In the genomic region with DNA sequence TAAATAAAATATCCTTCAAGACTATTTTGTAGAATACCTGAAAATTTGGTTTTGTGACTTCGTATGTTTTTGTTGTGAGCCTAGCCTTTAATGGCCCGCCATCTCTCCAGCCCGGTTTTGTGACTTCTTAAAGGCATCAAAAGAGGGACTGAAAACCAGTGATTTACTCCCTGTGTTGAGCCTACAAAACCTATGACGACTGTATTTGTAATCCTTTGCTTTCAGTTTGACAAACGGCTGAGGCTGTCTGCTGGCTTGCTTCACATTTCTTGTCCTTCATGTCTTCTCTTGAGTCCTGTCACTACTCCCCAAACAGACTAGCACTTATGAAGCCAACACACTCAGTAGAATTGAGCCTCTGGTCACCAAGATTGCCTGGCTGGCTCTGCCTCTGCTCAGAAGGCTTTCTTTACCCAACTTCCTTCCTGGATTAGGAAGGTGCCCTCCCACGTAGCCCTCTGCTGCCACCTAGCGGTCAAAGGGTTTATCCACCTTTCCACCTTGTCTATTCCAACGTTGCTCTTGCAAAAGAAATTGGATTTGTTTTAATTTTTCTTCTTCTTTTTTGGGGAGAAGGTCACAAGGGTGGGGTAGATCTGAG, we compare ENCODE assay signal across 7 mouse cellular contexts. TPM values are rescaled to one million over a fixed set of nuclear protein-coding genes. Genes with fewer than 3 reads are reported as not detected.
DNase-seq lines count a peak whose midpoint lies in the region; ATAC-seq lines count a peak whose summit lies in the region.

No protein-coding gene starts in this region.

- H3K27me3 ChIP-seq in intestine, embryonic 16.5 days (replicated peaks; ENCODE audit: control insufficient read depth, insufficient read depth, low read length), result no peaks in the 10 kb centered on the region
- no peaks in the 10 kb centered on the region for H3K27me3 ChIP-seq in midbrain, embryonic 12.5 days

- peak overlapping the region; percentile 45; the same call in 1 of the 2 replicates for H3K9ac ChIP-seq in intestine, embryonic 16.5 days (ENCODE audit: low read depth, low read length)
- H3K9ac ChIP-seq in midbrain, embryonic 12.5 days (replicated peaks), result no peak overlapping the region

- DNase-seq in adrenal gland, postnatal 10 days, result peak; percentile 95
- DNase-seq in embryo, embryonic 11.5 days (ENCODE audit: low read depth, low spot score), result peak; percentile 77
- DNase-seq in gastrocnemius, postnatal 4 days (ENCODE audit: low spot score in 2 of 2), result peak; percentile 89 to 91
- peak; percentile 79 to 82 for DNase-seq in left cerebral cortex, postnatal 36 days (ENCODE audit: low spot score in 2 of 2)
- peak; percentile 99 for DNase-seq in right cerebral cortex, postnatal 4 days

- H3K9me3 ChIP-seq in intestine, embryonic 16.5 days (ENCODE audit: control insufficient read depth, low read length), result no peaks in the 10 kb centered on the region
- no peaks in the 10 kb centered on the region for H3K9me3 ChIP-seq in midbrain, embryonic 12.5 days

- H3K4me3 ChIP-seq in intestine, embryonic 16.5 days (ENCODE audit: low read length), result no peak overlapping the region
- H3K4me3 ChIP-seq in midbrain, embryonic 12.5 days, result no peak overlapping the region

- H3K27ac ChIP-seq in intestine, embryonic 16.5 days (ENCODE audit: low read length), result no peak overlapping the region
- no peak overlapping the region for H3K27ac ChIP-seq in midbrain, embryonic 12.5 days (replicated peaks)

- H3K36me3 ChIP-seq in intestine, embryonic 16.5 days (ENCODE audit: control insufficient read depth, insufficient read depth, low read length), result no peaks in the 10 kb centered on the region
- H3K36me3 ChIP-seq in midbrain, embryonic 12.5 days, result no peaks in the 10 kb centered on the region

- H3K4me2 ChIP-seq in intestine, embryonic 16.5 days (ENCODE audit: low read depth, low read length), result no peak overlapping the region
- no peak overlapping the region for H3K4me2 ChIP-seq in midbrain, embryonic 12.5 days (replicated peaks)

- 32% methylated on average over 8 of the region's 8 CpGs for WGBS in intestine, embryonic 16.5 days
- 46% methylated on average over 8 of the region's 8 CpGs for WGBS in midbrain, embryonic 12.5 days

- peak; percentile 77 for ATAC-seq in intestine, embryonic 16.5 days
- peak; percentile 56 for ATAC-seq in midbrain, embryonic 12.5 days (ENCODE audit: low FRiP score, low read depth)

- H3K4me1 ChIP-seq in intestine, embryonic 16.5 days (ENCODE audit: control insufficient read depth, insufficient read depth, low read length), result 0 out of 2 replicates have a peak, but pooled peaks cover 3% of the 10 kb centered on the region
- H3K4me1 ChIP-seq in midbrain, embryonic 12.5 days, result no peaks in the 10 kb centered on the region

- intact Hi-C loops in left cerebral cortex, postnatal 36 days (cut with DNase I), result no loop called here

RNA-seq across cellular contexts. Expression of gene Abca6, which starts 16.8 kb away (rescaled TPM):
- 10 to 100 TPM; 10.6 to 21.0 TPM for total RNA-seq in adrenal gland, postnatal 10 days (2021)
- total RNA-seq in gastrocnemius, postnatal 4 days (2021), result 1 to 10 TPM; 5.3 to 7.4 TPM
- 0.42 and 0.56 TPM in 2 replicates for polyA plus RNA-seq in intestine, embryonic 16.5 days (2015; fragmentation: Nextera tagmentation; extraction: Ambion mirVana)
- 1 to 10 TPM; 1.1 to 1.6 TPM for total RNA-seq in left cerebral cortex, postnatal 36 days (2021)
- 0.08 and 0.17 TPM in 2 replicates for polyA plus RNA-seq in midbrain, embryonic 12.5 days (2016; fragmentation: Nextera tagmentation; extraction: Ambion mirVana)
